Mouse (Mus musculus) megakaryocyte progenitor cell, adult 5-6 weeks (primary cell): ENCODE measurements around the gene Ntn1. TPM values are rescaled to one million over a fixed set of nuclear protein-coding genes. Genes with fewer than 3 reads are reported as not detected.

ENCODE experiments used
- ATAC-seq: replicated peaks from 2 replicates; pipeline ENCODE4 v1.8.0; 2016; ENCODE audit warnings: mild to moderate bottlenecking, moderate TSS enrichment, inconsistent platforms; ENCODE audit not compliant: poor library complexity
- total RNA-seq, 2 experiments: library from RNA; stranded (forward) in 1 of 2; stranded (reverse) in 1 of 2; fragments of 157-497, 149-512 nt in 1 of 2; fragments of 200-1000 nt in 1 of 2; gene quantifications; 2 replicates each; pipeline versions ENCODE4 v1.2.3 to v1.2.4; 2015 to 2017

Ntn1 gene
- total RNA-seq, 2 experiments from 2014 or later = not detected

GRCm38 (mm10) chr11:68384592-68385020 is 16.0 kb downstream of the Ntn1 start:
- no peak for ATAC-seq

DNA sequence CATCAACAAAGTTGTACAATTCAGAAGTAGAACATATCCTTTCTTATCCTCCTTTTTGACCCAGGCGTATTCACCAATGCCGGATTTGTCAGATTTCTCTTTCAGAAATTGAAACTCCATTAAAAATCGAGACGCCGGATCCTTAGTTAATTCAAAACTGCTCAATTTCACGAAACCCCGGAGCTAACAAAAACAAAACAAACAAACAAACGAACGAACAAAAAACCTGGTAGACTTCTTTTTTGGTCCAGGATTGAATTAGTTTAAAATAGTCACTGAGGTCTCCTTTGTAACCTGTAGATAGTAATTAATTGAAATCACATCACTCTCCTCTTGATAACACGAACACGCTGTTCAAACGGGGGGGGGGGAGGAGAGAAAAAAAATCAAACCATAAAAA is 16.5 kb downstream of the Ntn1 start:
- ATAC-seq = no peak

GRCm38 (mm10) chr11:68383519-68383918 is 17.1 kb downstream of the Ntn1 start:
- no peak for ATAC-seq

DNA sequence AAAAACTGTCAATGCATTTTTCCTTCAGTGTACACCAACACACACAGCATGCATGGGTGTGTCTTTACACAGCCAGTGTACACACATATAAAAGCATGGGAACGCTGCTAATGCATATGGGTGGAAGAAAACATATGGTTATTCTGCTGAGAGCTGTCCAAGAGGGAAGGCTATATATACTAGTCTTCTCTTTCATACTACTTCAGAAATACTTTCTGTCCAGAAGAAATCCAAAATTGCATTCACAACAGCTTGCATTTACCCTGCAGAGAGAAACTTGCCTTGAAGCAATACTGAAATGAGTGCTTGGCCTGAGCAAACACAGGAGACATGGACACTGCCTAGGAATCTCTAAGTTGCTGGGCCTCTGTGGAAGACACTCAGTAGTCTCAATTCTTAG is 18.8 kb downstream of the Ntn1 start:
- ATAC-seq = no peak

- no peak for ATAC-seq
These were observed 19.3 kb downstream of the Ntn1 start for GRCm38 (mm10) chr11:68381318-68381717.

GRCm38 (mm10) chr11:68378946-68379764 is 21.5 kb downstream of the Ntn1 start:
- ATAC-seq = no peak

DNA sequence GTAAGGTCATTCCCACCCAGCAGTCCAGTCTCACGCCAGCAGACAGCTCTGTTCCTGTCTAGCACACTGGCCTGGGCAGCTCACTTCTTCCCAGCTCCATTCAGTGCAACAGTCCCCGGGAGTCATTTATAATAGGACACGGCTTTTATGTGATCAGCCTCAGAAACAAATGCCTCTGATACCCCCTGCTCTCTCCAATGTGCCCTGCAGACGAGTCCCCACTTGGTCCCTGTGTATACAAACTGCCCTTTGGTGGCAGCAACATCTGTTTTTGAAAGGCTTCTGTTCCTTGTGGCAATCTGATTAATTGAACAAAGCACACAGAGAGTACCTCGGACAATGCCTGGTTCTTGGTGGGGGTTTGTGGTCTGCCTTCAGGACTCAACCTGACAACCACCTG is 22.2 kb downstream of the Ntn1 start:
- ATAC-seq = no peak

- no peak for ATAC-seq
These were observed 27.5 kb downstream of the Ntn1 start for GRCm38 (mm10) chr11:68373105-68373504.

DNA sequence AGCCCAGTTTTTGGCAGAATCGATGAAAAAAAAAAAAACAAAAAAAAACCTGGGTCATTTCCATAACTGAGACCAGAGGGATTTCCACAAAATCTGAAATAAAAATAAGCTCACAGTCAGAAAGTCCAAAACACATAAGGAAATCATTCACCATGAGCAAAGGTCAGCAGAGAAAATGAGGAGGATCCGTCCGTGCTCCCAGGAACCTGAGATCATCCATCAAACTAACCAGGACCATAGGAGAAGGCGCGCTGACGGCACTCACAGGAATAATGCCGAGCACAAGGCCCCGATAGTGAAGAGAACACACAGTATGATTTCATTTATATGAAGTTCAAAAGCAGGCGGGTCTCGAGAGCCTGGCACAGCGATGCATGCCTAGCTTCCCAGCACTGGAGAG is 29.0 kb downstream of the Ntn1 start:
- no peak for ATAC-seq

DNA sequence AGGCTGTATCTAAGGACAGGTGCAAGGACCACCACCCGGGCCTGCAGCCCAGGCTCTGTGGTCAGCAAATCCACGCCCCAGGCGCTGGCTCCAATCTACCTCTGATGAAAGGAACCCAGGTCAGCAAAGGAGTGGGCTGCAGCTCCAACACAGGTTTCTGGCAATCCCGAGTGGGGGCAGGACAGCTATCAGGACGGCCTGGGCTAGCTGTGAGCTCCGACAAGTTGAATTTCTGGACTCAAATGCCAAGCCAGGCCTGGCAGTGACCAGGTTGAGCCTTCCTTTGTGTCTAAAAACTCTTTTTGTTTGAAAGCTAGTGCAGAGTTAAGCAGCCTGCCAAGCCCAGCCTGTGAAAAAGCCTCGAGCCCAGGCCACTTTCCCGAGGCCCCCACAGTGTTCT is 43.7 kb downstream of the Ntn1 start:
- no peak for ATAC-seq

DNA sequence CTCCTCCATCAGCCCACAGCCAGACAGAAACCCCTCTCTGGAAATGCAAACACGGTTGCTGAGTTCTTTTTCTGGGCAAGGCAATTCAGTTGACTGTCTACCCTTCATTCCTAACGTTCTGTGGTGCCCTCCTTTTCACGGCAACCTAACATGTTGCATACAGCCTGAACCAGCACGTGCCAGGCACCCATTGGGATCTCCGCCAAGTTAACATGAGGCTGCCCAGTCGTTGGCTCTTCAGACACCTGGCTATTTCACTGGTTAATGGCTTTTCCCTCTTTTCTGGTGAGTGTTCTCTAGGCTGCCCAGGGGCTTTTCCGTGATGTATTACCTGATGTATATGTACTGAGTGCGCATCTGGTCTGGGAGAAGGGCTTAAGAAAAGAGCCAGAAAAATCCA is 45.1 kb downstream of the Ntn1 start:
- ATAC-seq = no peak

GRCm38 (mm10) chr11:68354848-68355247 is 45.8 kb downstream of the Ntn1 start:
- no peak for ATAC-seq

GRCm38 (mm10) chr11:68352236-68352635 is 48.4 kb downstream of the Ntn1 start:
- ATAC-seq = no peak

- ATAC-seq = no peak
These were observed 51.8 kb downstream of the Ntn1 start for GRCm38 (mm10) chr11:68348851-68349250.

- no peak for ATAC-seq
These were observed 52.5 kb downstream of the Ntn1 start for GRCm38 (mm10) chr11:68348083-68348482.

DNA sequence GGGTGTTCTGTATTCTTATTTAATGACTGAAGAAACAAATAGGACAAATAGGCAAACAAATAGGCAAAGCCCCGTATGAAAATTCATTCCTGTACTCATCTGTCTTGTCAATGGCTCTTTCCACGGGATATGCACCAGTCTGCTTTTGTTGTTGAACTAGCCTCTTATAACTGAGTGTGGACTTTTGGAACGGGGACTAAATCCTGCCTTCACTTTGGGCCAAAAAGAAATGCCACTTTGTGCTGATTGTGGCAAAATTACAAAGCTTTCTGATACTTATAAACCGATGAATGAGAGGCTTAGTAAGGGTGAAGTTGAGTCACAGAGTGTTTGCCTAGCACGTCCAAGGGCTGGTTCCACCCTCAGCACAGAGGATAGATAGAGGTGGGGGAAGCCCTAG is 53.1 kb downstream of the Ntn1 start:
- no peak for ATAC-seq

DNA sequence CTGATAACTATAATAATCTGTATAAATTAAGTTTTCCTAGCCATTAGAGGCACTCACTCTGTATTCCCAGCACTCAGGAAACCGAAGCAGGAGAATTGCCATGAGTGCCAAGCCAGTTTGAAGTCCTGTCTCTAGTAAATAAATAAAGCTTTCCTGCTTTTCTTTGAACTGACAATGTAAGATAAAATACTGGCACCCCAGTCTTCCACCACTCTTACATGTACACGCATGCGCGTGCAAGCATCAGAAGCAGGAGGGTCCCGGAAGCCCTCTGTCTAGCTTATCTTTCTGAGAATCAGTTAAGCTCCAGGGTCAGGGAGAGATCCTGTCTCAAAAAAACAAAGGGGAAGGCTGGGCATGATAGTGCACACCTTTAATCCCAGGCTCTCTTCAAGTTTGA is 54.5 kb downstream of the Ntn1 start:
- no peak for ATAC-seq

- ATAC-seq = no peak
These were observed 56.4 kb downstream of the Ntn1 start for GRCm38 (mm10) chr11:68344221-68344620.

GRCm38 (mm10) chr11:68342761-68343160 is 57.9 kb downstream of the Ntn1 start:
- no peak for ATAC-seq

GRCm38 (mm10) chr11:68342003-68342400 is 58.6 kb downstream of the Ntn1 start:
- no peak for ATAC-seq

DNA sequence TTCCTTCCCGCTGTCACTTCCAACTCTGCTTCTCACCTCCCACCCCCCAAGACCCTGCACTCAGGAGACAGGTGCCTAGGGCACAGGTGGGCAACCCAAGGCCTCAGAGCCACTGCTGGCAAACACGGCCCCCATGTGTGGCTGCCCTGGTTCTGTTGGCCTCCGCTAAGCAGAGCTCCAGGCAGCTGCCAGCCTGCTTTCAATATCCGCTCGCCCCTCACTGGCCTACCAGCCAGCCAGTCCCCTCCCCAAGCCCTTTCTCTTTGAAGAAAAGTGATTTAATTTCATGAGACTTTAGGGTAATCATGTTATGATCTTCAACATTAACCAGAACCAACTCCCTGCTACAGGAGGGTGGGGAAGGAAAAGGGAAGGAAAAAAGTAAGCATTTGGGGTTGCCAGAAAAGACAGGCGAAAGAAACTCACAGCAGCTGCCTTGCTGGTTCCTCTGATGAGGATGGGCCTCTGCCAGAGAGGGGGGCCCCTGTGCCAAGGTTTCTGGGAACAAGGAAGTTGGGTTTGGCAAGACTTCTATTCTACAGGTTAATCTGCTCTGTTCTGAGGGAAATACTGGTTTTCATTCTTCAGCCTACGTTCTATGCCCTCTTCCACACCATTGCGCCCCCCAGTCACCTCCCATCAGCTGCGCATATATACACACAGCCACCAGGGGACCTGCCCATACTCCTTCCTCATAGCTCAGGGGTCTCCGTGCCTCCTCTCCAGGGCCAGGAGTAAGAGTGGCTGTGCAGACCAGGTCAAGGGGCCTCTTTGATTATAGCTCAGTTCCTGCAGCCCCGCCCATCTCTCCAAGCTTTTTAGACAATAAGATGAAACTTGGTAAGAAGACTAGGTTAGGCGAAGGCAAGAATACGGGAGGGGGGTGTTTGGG is 59.3 kb downstream of the Ntn1 start:
- no peak for ATAC-seq

DNA sequence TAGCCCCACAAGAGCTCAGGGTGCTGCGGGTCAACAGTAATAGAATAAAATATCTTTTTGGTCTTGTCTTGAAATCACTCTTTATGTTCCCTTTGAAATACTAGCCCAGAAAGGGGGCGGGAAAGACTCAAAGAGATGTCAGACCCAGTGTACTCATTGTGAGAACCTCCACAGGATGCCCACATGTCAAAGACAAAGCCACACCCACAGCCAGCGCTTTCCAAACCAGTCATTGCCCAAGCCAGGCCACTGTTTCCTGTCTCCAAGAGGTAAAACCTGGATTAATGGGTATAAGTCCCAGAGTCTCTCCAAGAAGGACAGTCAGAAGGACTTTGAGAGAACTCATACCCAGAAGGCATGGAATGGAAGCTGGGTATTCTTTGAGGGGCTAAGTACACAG is 60.3 kb downstream of the Ntn1 start:
- no peak for ATAC-seq
